Comparison of ENCODE assay signal across 14 mouse cellular contexts in the genomic region with DNA sequence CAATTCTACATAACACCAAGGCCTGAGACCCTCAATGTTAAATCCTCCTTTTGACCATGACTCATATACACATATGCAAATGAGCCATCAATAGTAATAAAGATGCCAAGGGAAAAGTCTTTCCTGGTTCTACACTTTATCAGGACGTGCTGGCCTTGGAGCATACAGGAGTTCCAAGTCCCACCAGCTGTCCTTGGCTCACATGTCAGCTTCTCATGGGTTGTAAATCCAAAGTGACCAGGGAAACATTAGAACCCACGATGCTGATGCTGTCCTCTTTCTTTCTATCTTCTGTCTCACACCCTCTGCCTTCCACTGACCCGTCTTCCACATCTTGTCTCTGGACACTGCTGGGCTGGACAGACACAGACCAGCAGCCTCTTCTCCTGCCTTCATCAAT.
"Had no signal": no experiment of that assay in that cellular context is flagged by ENCODE, and none has a peak within 500 bp of the region (broad histone marks: within the 10 kb centered on the region; RNA-seq: fewer than 3 reads in every experiment).

No protein-coding gene starts in this region.

- DNase-seq: kidney, postnatal 10 days; layer of hippocampus, postnatal 36 days; liver, embryonic 13.5 days; lung, adult 2 months; lung, postnatal 14 days; spleen, adult 18-20 months; thymus, postnatal 25 days had no signal

- ATAC-seq: midbrain, embryonic 13.5 days had no signal

- H3K4me2 ChIP-seq: kidney, embryonic 15.5 days; liver, embryonic 13.5 days; midbrain, embryonic 13.5 days; stomach, embryonic 15.5 days had no signal

- H3K36me3 ChIP-seq: kidney, embryonic 15.5 days; liver, embryonic 13.5 days; midbrain, embryonic 10.5 days; midbrain, embryonic 13.5 days; stomach, embryonic 15.5 days had no signal

- H3K27ac ChIP-seq: kidney, embryonic 15.5 days; left cerebral cortex, adult 2 months; liver, embryonic 13.5 days; macrophage; midbrain, embryonic 10.5 days; midbrain, embryonic 13.5 days; stomach, embryonic 15.5 days had no signal

- H3K4me1 ChIP-seq: midbrain, embryonic 13.5 days; stomach, embryonic 15.5 days had no signal

- H3K9ac ChIP-seq: kidney, embryonic 15.5 days; liver, embryonic 13.5 days; midbrain, embryonic 13.5 days; stomach, embryonic 15.5 days had no signal

- H3K4me3 ChIP-seq: kidney, embryonic 15.5 days; left cerebral cortex, adult 2 months; liver, embryonic 13.5 days; megakaryocyte, embryonic 14.5 days; midbrain, embryonic 10.5 days; midbrain, embryonic 13.5 days; stomach, embryonic 15.5 days had no signal

- H3K27me3 ChIP-seq: kidney, embryonic 15.5 days; liver, embryonic 13.5 days; midbrain, embryonic 13.5 days; stomach, embryonic 15.5 days had no signal

- H3K9me3 ChIP-seq: kidney, embryonic 15.5 days; liver, embryonic 13.5 days; megakaryocyte, embryonic 14.5 days; midbrain, embryonic 10.5 days; midbrain, embryonic 13.5 days; stomach, embryonic 15.5 days had no signal
